Mouse (Mus musculus): ENCODE measurements around the gene Atox1.

DNA sequence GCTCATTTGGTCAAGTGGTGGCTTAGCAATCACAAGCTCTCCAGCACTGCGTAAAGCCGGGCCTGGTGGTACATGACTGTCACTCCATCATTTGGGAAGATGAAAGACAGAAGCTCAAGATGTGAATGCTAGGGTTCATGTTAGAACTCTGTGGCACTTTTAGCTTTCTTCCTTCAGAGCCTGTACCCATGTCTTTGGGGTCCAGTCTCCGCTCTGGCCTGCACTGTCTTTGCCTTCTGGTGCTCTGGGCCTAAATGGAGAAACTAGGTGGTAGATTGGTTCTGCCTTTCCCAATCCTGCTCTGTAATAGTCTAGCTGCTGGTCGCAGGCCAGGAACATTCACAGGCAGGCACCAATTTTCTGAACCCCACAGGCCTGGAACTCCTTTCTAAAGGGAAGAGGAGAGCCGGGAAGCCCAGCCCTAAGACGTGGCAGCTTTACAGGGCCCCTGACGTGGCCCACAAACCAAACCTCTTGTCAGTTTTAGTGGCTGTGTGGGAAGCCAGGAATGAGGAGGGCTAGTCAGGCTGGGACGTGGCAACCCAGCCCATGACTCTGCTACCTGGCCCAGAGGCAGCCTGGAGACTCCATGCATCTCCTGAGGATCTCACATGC is 36.2 kb downstream of the Atox1 start:
- TF ChIP-seq POLR2A (IDR thresholded peaks at IDR 0.05; ENCODE audit: borderline replicate concordance, extremely low read depth, low read depth, low read length) = no peak
- TF ChIP-seq CTCF (IDR thresholded peaks at IDR 0.05; ENCODE audit: insufficient read depth, low read length) = no peak
